Mouse (Mus musculus): ENCODE data around the gene Ccl20.

DNA sequence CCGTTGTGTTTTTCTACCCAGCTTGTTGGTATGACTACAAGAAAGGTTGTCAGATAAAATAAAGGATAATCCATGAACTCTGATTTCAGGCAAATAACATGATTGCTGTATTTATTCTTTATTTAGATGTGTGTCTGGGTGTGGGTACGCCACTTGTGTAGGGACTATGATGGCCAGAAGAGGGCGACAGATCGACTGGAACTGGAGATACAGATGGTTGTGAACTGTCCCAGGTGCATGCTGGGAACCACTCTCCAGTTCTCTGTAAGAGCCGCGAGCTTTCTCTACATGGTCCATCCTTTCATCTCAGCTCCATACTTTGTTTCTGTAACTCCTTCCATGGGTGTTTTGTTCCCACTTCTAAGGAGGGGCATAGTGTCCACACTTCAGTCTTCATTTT, 22.2 kb downstream of the Ccl20 start:
- TF ChIP-seq EP300 (IDR thresholded peaks at IDR 0.05; ENCODE audit: insufficient read depth, low read depth, low read length): no peak
- TF ChIP-seq POLR2A (IDR thresholded peaks at IDR 0.05; ENCODE audit: insufficient read depth, low read depth, low read length): no peak
- no peak for TF ChIP-seq CTCF (IDR thresholded peaks at IDR 0.05)

Data from heart, adult 2 months (tissue).